Mouse (Mus musculus): ENCODE measurements around the gene H2-Ab1. TPM values are rescaled to one million over a fixed set of nuclear protein-coding genes. Genes with fewer than 3 reads are reported as not detected.

Gene H2-Ab1
- total RNA-seq, 2 experiments from 2014 or later = 1.9 to 2.5 TPM

- intact Hi-C loops (cut with DNase I) = no loop called here
- peak in 1 of 2 experiments; percentile 12 for DNase-seq (ENCODE audit: low spot score in 2 of 2)
These were observed 20.8 kb upstream of the H2-Ab1 start for GRCm38 (mm10) chr17:34236691-34237090.

GRCm38 (mm10) chr17:34237741-34238140 lies 19.7 kb upstream of the H2-Ab1 start:
- DNase-seq (ENCODE audit: low spot score in 2 of 2) = no peak
- intact Hi-C loops (cut with DNase I) = no loop called here

- DNase-seq (ENCODE audit: low spot score in 2 of 2) = no peak
- intact Hi-C loops (cut with DNase I) = no loop called here
These were observed 18.8 kb upstream of the H2-Ab1 start, which contains the start of gene H2-Ob for GRCm38 (mm10) chr17:34238706-34239105. TSS of gene H2-Ob (plus strand) at chr17:34238903.

GRCm38 (mm10) chr17:34239601-34240041 lies 17.9 kb upstream of the H2-Ab1 start:
- no peak for DNase-seq (ENCODE audit: low spot score in 2 of 2)
- intact Hi-C loops (cut with DNase I) = no loop called here

- no peak for DNase-seq (ENCODE audit: low spot score in 2 of 2)
- intact Hi-C loops (cut with DNase I) = no loop called here
These were observed 17.1 kb upstream of the H2-Ab1 start for GRCm38 (mm10) chr17:34240366-34240765.

- intact Hi-C loops (cut with DNase I) = no loop called here
- no peak for DNase-seq (ENCODE audit: low spot score in 2 of 2)
These were observed 16.6 kb upstream of the H2-Ab1 start for GRCm38 (mm10) chr17:34240916-34241315.

GRCm38 (mm10) chr17:34244656-34245055 lies 12.8 kb upstream of the H2-Ab1 start:
- intact Hi-C loops (cut with DNase I) = no loop called here
- no peak for DNase-seq (ENCODE audit: low spot score in 2 of 2)

- intact Hi-C loops (cut with DNase I) = no loop called here
- no peak for DNase-seq (ENCODE audit: low spot score in 2 of 2)
These were observed 10.4 kb upstream of the H2-Ab1 start for GRCm38 (mm10) chr17:34247047-34247446.

- intact Hi-C loops (cut with DNase I) = no loop called here
These were observed 8.7 kb upstream of the H2-Ab1 start for GRCm38 (mm10) chr17:34248764-34249163.

GRCm38 (mm10) chr17:34249361-34249760 lies 8.1 kb upstream of the H2-Ab1 start:
- no peak for DNase-seq (ENCODE audit: low spot score in 2 of 2)
- intact Hi-C loops (cut with DNase I) = no loop called here

More at GRCm38 (mm10) chr17:34248764-34249163, 8.7 kb upstream of the H2-Ab1 start:
- no peak for DNase-seq (ENCODE audit: low spot score in 2 of 2)

- intact Hi-C loops (cut with DNase I) = loop anchor here (2.0 to 5.0 kb wide), 3 partner anchors 63 to 162 kb away; no protein-coding TSS in a partner anchor
- DNase-seq (ENCODE audit: low spot score in 2 of 2) = no peak
These were observed 7.6 kb upstream of the H2-Ab1 start for GRCm38 (mm10) chr17:34249878-34250277.

GRCm38 (mm10) chr17:34251666-34252065 lies 5.8 kb upstream of the H2-Ab1 start:
- intact Hi-C loops (cut with DNase I) = loop anchor here (2.0 to 5.0 kb wide), 3 partner anchors 61 to 161 kb away; no protein-coding TSS in a partner anchor
- no peak for DNase-seq (ENCODE audit: low spot score in 2 of 2)

GRCm38 (mm10) chr17:34256501-34256900 lies 988 bp upstream of the H2-Ab1 start:
- intact Hi-C loops (cut with DNase I) = no loop called here

GRCm38 (mm10) chr17:34260551-34260950 lies 3.1 kb downstream of the H2-Ab1 start:
- intact Hi-C loops (cut with DNase I) = no loop called here
- DNase-seq (ENCODE audit: low spot score in 2 of 2) = no peak

More at GRCm38 (mm10) chr17:34256501-34256900, 988 bp upstream of the H2-Ab1 start:
- no peak for DNase-seq (ENCODE audit: low spot score in 2 of 2)

- intact Hi-C loops (cut with DNase I) = no loop called here
- peak; percentile 28 to 37 for DNase-seq (ENCODE audit: low spot score in 2 of 2)
These were observed 4.0 kb downstream of the H2-Ab1 start for GRCm38 (mm10) chr17:34261502-34261901.

GRCm38 (mm10) chr17:34263068-34263467 lies 5.6 kb downstream of the H2-Ab1 start:
- intact Hi-C loops (cut with DNase I) = no loop called here

GRCm38 (mm10) chr17:34263811-34264371 lies 6.4 kb downstream of the H2-Ab1 start:
- no peak for DNase-seq (ENCODE audit: low spot score in 2 of 2)
- intact Hi-C loops (cut with DNase I) = no loop called here

More at GRCm38 (mm10) chr17:34263068-34263467, 5.6 kb downstream of the H2-Ab1 start:
- peak; percentile 27 to 54 for DNase-seq (ENCODE audit: low spot score in 2 of 2)

- no peak for DNase-seq (ENCODE audit: low spot score in 2 of 2)
- intact Hi-C loops (cut with DNase I) = no loop called here
These were observed 7.2 kb downstream of the H2-Ab1 start for GRCm38 (mm10) chr17:34264452-34265351.

- DNase-seq (ENCODE audit: low spot score in 2 of 2) = no peak
- intact Hi-C loops (cut with DNase I) = no loop called here
These were observed 10.8 kb downstream of the H2-Ab1 start for GRCm38 (mm10) chr17:34268262-34268661.

GRCm38 (mm10) chr17:34268748-34269147 lies 11.3 kb downstream of the H2-Ab1 start:
- intact Hi-C loops (cut with DNase I) = no loop called here
- DNase-seq (ENCODE audit: low spot score in 2 of 2) = no peak

GRCm38 (mm10) chr17:34269817-34270216 lies 12.3 kb downstream of the H2-Ab1 start:
- intact Hi-C loops (cut with DNase I) = no loop called here
- DNase-seq (ENCODE audit: low spot score in 2 of 2) = no peak

Measured in left cerebral cortex, postnatal 36 days (tissue).